In the genomic region with DNA sequence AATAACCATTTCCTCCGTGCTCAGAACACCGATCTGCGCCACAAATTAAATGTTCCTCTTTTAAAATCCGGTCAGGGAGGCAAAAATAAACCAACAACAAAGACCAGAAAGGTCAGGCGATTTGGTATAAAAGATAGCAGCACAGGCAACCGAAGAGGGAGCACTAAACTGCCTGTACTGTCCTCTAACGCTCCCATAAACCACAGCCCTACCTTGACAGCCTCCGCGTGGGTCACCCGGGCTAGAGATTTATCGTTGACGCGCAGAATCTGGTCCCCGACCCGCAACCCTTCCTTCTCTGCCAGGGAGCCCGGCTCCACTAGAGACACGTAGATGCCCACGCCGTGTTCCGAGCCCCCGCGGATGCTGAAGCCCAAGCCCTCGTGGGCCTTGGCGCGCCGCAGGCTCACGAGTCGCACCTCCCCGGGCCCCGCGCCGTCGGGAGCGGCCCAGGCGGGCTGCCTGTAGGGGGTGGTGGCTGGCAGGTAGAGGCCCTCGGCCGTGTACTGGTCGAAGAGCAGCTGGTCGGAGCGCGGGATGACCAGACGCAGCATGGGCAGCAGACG, we compare ENCODE assay signal across 8 mouse cellular contexts. TPM values are rescaled to one million over a fixed set of nuclear protein-coding genes. Genes with fewer than 3 reads are reported as not detected.
DNase-seq lines count a peak whose midpoint lies in the region; ATAC-seq lines count a peak whose summit lies in the region.

No protein-coding gene starts in this region.

- peaks cover 31% of the 10 kb centered on the region for H3K27me3 ChIP-seq in forebrain, embryonic 12.5 days
- H3K27me3 ChIP-seq in limb, embryonic 15.5 days = peaks cover 10% of the 10 kb centered on the region

- peak overlapping the region; percentile 68 for H3K4me3 ChIP-seq in forebrain, embryonic 12.5 days (replicated peaks)
- peak overlapping the region; percentile 70 for H3K4me3 ChIP-seq in limb, embryonic 15.5 days

- 3% methylated on average over 43 of the region's 43 CpGs for WGBS in forebrain, embryonic 12.5 days
- 3% methylated on average over 43 of the region's 43 CpGs for WGBS in limb, embryonic 15.5 days

- peaks cover 57% of the 10 kb centered on the region for H3K4me1 ChIP-seq in forebrain, embryonic 12.5 days
- H3K4me1 ChIP-seq in limb, embryonic 15.5 days = peaks cover 30% of the 10 kb centered on the region

- no peaks in the 10 kb centered on the region for H3K36me3 ChIP-seq in forebrain, embryonic 12.5 days (replicated peaks)
- H3K36me3 ChIP-seq in limb, embryonic 15.5 days = no peaks in the 10 kb centered on the region

- H3K9ac ChIP-seq in forebrain, embryonic 12.5 days = peak overlapping the region; percentile 65
- H3K9ac ChIP-seq in limb, embryonic 15.5 days = peak overlapping the region; percentile 66; the same call in 1 of the 2 replicates

- no peak overlapping the region for H3K27ac ChIP-seq in forebrain, embryonic 12.5 days
- H3K27ac ChIP-seq in limb, embryonic 15.5 days = no peak overlapping the region

- H3K9me3 ChIP-seq in forebrain, embryonic 12.5 days = no peaks in the 10 kb centered on the region
- no peaks in the 10 kb centered on the region for H3K9me3 ChIP-seq in limb, embryonic 15.5 days

- peak; percentile 30 for ATAC-seq in forebrain, embryonic 12.5 days (ENCODE audit: low FRiP score)
- ATAC-seq in limb, embryonic 15.5 days (ENCODE audit: insufficient number of reproducible peaks, low FRiP score, low TSS enrichment, low read depth) = no peak

- peak; percentile 90 for DNase-seq in heart, adult 11 months
- DNase-seq in heart, adult 8-10 months (ENCODE audit: low spot score) = no peak
- peak; percentile 30 for DNase-seq in 3134 (ENCODE audit: extremely low read depth, insufficient read length, low spot score)
- DNase-seq in yolk sac, embryonic 10.5 days (ENCODE audit: low spot score) = no peak
- DNase-seq in cerebellum, adult 9-11 months = no peak
- DNase-seq in left cerebral cortex, adult 11 months (ENCODE audit: low spot score) = no peak

- H3K4me2 ChIP-seq in forebrain, embryonic 12.5 days = peak overlapping the region; percentile 98
- peak overlapping the region; percentile 94 for H3K4me2 ChIP-seq in limb, embryonic 15.5 days

RNA-seq across cellular contexts. Expression of a gene that starts 1.3 kb away (rescaled TPM):
- total RNA-seq in heart, adult 8-10 months (2022) = 10 to 100 TPM; 18.5 to 38.1 (median 20.6) TPM
- polyA plus RNA-seq in forebrain, embryonic 12.5 days (2016; fragmentation: Nextera tagmentation; extraction: Ambion mirVana) = 9.4 and 10.5 TPM in 2 replicates
- 3.6 and 4.8 TPM in 2 replicates for polyA plus RNA-seq in limb, embryonic 15.5 days (2015; fragmentation: Nextera tagmentation; extraction: Ambion mirVana)

RNA-seq across cellular contexts. Expression of a gene that starts 50.1 kb away (rescaled TPM):
- total RNA-seq in heart, adult 8-10 months (2022) = 100 to 1,000 TPM; 146 to 168 (median 149) TPM
- polyA plus RNA-seq in forebrain, embryonic 12.5 days (2016; fragmentation: Nextera tagmentation; extraction: Ambion mirVana) = 341 and 346 TPM in 2 replicates
- polyA plus RNA-seq in limb, embryonic 15.5 days (2015; fragmentation: Nextera tagmentation; extraction: Ambion mirVana) = 315 and 319 TPM in 2 replicates

Comparison
In these comparisons a context has a peak if more than half of its experiments do, and no peak if none do; other contexts are left out.
1. DNase-seq: peak in heart, adult 11 months (single experiment) and 3134 (single experiment); none in heart, adult 8-10 months (single experiment), yolk sac, embryonic 10.5 days (single experiment), cerebellum, adult 9-11 months (single experiment) and left cerebral cortex, adult 11 months (single experiment).